Mouse (Mus musculus) heart, adult 2 months (tissue): ENCODE results near the gene Atp6v1e2.

ENCODE experiments used
- CTCF ChIP-seq: fragments of 200-600 bp; IDR thresholded peaks from 2 replicates; pipeline ENCODE4 v1.8.1; 2022; ENCODE audit warnings: antibody characterized with exemption, mild to moderate bottlenecking, moderate library complexity
- EP300 ChIP-seq: fragments of 200-500 bp; IDR thresholded peaks from 2 replicates; pipeline ENCODE4 v1.6.1; 2011; ENCODE audit warnings: low read depth, low read length, control low read depth; ENCODE audit not compliant: insufficient read depth
- POLR2A ChIP-seq: fragments of 200-500 bp; IDR thresholded peaks from 2 replicates; pipeline ENCODE4 v1.6.1; 2011; ENCODE audit warnings: mild to moderate bottlenecking, low read depth, low read length, control low read depth; ENCODE audit not compliant: insufficient read depth

DNA sequence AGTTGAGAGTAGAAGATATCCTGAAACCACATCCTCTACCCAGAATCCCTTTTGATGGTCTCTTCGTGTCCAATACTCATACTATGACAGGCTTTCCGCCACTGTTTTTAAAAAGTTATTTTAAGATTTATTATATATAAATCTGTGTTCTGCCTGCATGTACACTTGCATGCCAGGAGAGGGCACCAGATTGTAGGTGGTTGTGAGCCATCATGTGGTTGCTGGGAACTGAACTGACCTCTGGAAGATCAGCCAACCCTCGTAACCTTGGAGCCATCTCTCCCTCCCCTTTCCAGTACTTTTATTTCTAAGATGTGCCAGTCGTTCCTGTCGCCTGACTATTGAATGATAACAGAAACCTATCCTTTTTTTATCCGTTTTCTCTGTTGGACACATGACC is 28.9 kb downstream of the Atp6v1e2 start:
- TF ChIP-seq POLR2A, result no peak
- TF ChIP-seq EP300, result peak; percentile 69; the same call in 1 of the 2 replicates
- TF ChIP-seq CTCF, result peak; percentile 86
